Mouse (Mus musculus) left cerebral cortex, postnatal 25 days (tissue): ENCODE measurements at regions not wholly inside any gene's neighbourhood (a gene's known extent, or its start where the extent isn't known, plus 50 kb on each side); places are given as distances from the start of the nearest gene placed in this dataset.

Source experiments
- DNase-seq, 2 experiments: peaks; one replicate each; pipeline ENCODE4 v3.0.0; 2022; ENCODE audit warnings: low spot score in 2 of 2, mixed read lengths in 1 of 2
- intact Hi-C: fragments of 180-260 bp; cut with DNase I; formaldehyde crosslinking; loops from one replicate; pipeline ENCODE4 v1.15.1; 2025

GRCm38 (mm10) chr14:58854871-58855270, 287.8 kb downstream of the 1700129C05Rik start:
- intact Hi-C loops = no loop called here
- DNase-seq = no peak

GRCm38 (mm10) chr14:58844565-58844964, 298.1 kb downstream of the 1700129C05Rik start:
- intact Hi-C loops = loop anchor here (10.0 kb wide), 1 partner anchor 1010 kb away; no protein-coding TSS in a partner anchor
- no peak for DNase-seq

- DNase-seq = no peak
- intact Hi-C loops = loop anchor here (10.0 kb wide), 1 partner anchor 1012 kb away; no protein-coding TSS in a partner anchor
These were observed 300.4 kb downstream of the 1700129C05Rik start for GRCm38 (mm10) chr14:58842196-58842886.

GRCm38 (mm10) chr14:58822938-58823337, 319.8 kb downstream of the 1700129C05Rik start:
- DNase-seq = no peak
- intact Hi-C loops = no loop called here

GRCm38 (mm10) chr14:58817961-58818504, 324.7 kb downstream of the 1700129C05Rik start:
- intact Hi-C loops = no loop called here
- no peak for DNase-seq

GRCm38 (mm10) chr14:58816540-58816876, 326.2 kb downstream of the 1700129C05Rik start:
- DNase-seq = no peak
- intact Hi-C loops = no loop called here

- intact Hi-C loops = no loop called here
- peak in 1 of 2 experiments; percentile 19 for DNase-seq
These were observed 326.8 kb downstream of the 1700129C05Rik start for GRCm38 (mm10) chr14:58815616-58816539.

- intact Hi-C loops = no loop called here
- no peak for DNase-seq
These were observed 330.1 kb downstream of the 1700129C05Rik start for GRCm38 (mm10) chr14:58812585-58812984.

- intact Hi-C loops = no loop called here
These were observed 341.3 kb downstream of the 1700129C05Rik start for GRCm38 (mm10) chr14:58801402-58801861.

GRCm38 (mm10) chr14:58788190-58788945, 354.3 kb downstream of the 1700129C05Rik start:
- no peak for DNase-seq
- intact Hi-C loops = no loop called here

More at GRCm38 (mm10) chr14:58801402-58801861, 341.3 kb downstream of the 1700129C05Rik start:
- DNase-seq = no peak

GRCm38 (mm10) chr14:58787618-58788017, 355.1 kb downstream of the 1700129C05Rik start:
- intact Hi-C loops = no loop called here

GRCm38 (mm10) chr14:58786791-58787491, 355.8 kb downstream of the 1700129C05Rik start:
- DNase-seq = no peak
- intact Hi-C loops = no loop called here

More at GRCm38 (mm10) chr14:58787618-58788017, 355.1 kb downstream of the 1700129C05Rik start:
- no peak for DNase-seq

- intact Hi-C loops = no loop called here
- DNase-seq = no peak
These were observed 359.5 kb downstream of the 1700129C05Rik start for GRCm38 (mm10) chr14:58783201-58783600.

GRCm38 (mm10) chr14:58780306-58780705, 362.4 kb downstream of the 1700129C05Rik start:
- intact Hi-C loops = no loop called here
- DNase-seq = no peak

GRCm38 (mm10) chr14:58778675-58779074, 364.0 kb downstream of the 1700129C05Rik start:
- peak in 1 of 2 experiments; percentile 7 for DNase-seq
- intact Hi-C loops = no loop called here

- intact Hi-C loops = no loop called here
- DNase-seq = no peak
These were observed 381.4 kb downstream of the 1700129C05Rik start for GRCm38 (mm10) chr14:58761291-58761690.

- DNase-seq = no peak
- intact Hi-C loops = no loop called here
These were observed 382.9 kb downstream of the 1700129C05Rik start for GRCm38 (mm10) chr14:58759759-58760158.

- DNase-seq = no peak
- intact Hi-C loops = no loop called here
These were observed 388.9 kb downstream of the 1700129C05Rik start for GRCm38 (mm10) chr14:58753781-58754180.

GRCm38 (mm10) chr14:58753136-58753535, 389.6 kb downstream of the 1700129C05Rik start:
- no peak for DNase-seq
- intact Hi-C loops = no loop called here
